Mouse (Mus musculus): Measurements from ENCODE around the gene Xcl1. TPM values are rescaled to one million over a fixed set of nuclear protein-coding genes. Genes with fewer than 3 reads are reported as not detected.

Gene Xcl1
- total and polyA plus RNA-seq, 2 experiments from 2014 or later = not detected

- Histone ChIP-seq H3K4me1 (ENCODE audit: insufficient read depth, low read length) (no peaks in the 10 kb centered on the region), H3K4me2 (ENCODE audit: low read depth, low read length) (no peak overlapping the region), H3K9me3 (ENCODE audit: low read length) (no peaks in the 10 kb centered on the region), H3K27ac (no peak overlapping the region), H3K27me3 (ENCODE audit: insufficient read depth, low read length) (no peaks in the 10 kb centered on the region), H3K9ac (replicated peaks; ENCODE audit: low read length) (no peak overlapping the region), H3K36me3 (ENCODE audit: insufficient read depth, low read length) (no peaks in the 10 kb centered on the region), H3K4me3 (ENCODE audit: low read length) (no peak overlapping the region)
- ATAC-seq (no peak), DNase-seq (ENCODE audit: low spot score) (peak; percentile 8)
- WGBS = 47% methylated on average over 3 of the region's 3 CpGs
- TF ChIP-seq CTCF (IDR thresholded peaks at IDR 0.05; ENCODE audit: low read depth) = no peak
These were observed 8.7 kb downstream of the Xcl1 start for GRCm38 (mm10) chr1:164926534-164927160.

DNA sequence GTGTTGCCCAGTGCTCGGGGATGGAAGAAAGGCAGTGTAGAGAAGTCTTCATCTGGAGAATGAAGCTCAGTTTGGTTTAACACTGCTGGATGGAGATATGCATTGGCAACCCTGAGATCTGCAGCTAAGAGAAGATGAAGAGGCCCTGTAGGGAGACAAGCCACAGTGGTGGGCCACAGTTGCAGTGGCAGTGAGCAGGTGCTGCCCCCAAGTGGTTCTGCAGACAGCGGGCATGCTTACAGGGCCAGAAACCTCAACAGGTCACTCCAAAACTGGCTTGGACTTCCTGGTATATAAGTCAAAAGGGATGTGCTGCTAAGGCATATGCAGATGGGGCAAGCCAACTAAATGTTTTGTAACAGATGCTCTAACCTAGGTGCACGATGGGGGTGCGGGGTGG lies 30.3 kb downstream of the Xcl1 start:
- Histone ChIP-seq H3K4me3 (ENCODE audit: low read length) (no peak overlapping the region), H3K27ac (no peak overlapping the region), H3K4me2 (ENCODE audit: low read depth, low read length) (no peak overlapping the region), H3K4me1 (ENCODE audit: insufficient read depth, low read length) (no peaks in the 10 kb centered on the region), H3K36me3 (ENCODE audit: insufficient read depth, low read length) (no peaks in the 10 kb centered on the region), H3K9ac (replicated peaks; ENCODE audit: low read length) (no peak overlapping the region), H3K27me3 (ENCODE audit: insufficient read depth, low read length) (no peaks in the 10 kb centered on the region), H3K9me3 (ENCODE audit: low read length) (no peaks in the 10 kb centered on the region)
- TF ChIP-seq CTCF (IDR thresholded peaks at IDR 0.05; ENCODE audit: low read depth) = peak; percentile 86
- 60% methylated on average over 4 of the region's 4 CpGs for WGBS
- peak; percentile 63 for ATAC-seq
- peak; percentile 73 for DNase-seq (ENCODE audit: low spot score)

- Histone ChIP-seq H3K9ac (replicated peaks; ENCODE audit: low read length) (no peak overlapping the region), H3K27me3 (ENCODE audit: insufficient read depth, low read length) (no peaks in the 10 kb centered on the region), H3K4me2 (ENCODE audit: low read depth, low read length) (no peak overlapping the region), H3K4me3 (ENCODE audit: low read length) (no peak overlapping the region), H3K36me3 (ENCODE audit: insufficient read depth, low read length) (no peaks in the 10 kb centered on the region), H3K4me1 (ENCODE audit: insufficient read depth, low read length) (peaks cover 4% of the 10 kb centered on the region; the same call in 1 of the 2 replicates), H3K27ac (no peak overlapping the region), H3K9me3 (ENCODE audit: low read length) (no peaks in the 10 kb centered on the region)
- no peak for TF ChIP-seq CTCF (IDR thresholded peaks at IDR 0.05; ENCODE audit: low read depth)
- ATAC-seq (no peak), DNase-seq (ENCODE audit: low spot score) (no peak)
- WGBS = 75% methylated on average over 6 of the region's 6 CpGs
These were observed 34.6 kb downstream of the Xcl1 start for GRCm38 (mm10) chr1:164900696-164901095.

DNA sequence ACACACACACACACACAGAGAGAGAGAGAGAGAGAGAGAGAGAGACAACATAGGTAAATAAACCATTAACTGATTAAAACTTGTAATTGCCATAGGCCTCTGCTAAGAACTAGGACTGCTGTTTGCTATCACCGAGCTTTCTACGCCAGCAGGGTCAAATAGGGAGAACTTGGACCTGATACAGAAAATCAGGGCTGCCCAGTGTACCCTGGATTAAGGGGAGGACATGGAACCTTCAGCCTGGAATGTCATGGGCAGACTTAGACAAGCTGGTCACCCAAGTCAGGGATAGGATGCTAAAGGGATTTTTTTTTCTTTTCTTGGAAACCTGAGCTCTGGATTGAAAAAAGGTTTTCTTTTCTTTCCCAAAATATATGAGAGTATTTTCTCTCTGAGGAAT lies 35.1 kb downstream of the Xcl1 start:
- 0 out of 2 replicates have a peak overlapping the region, but pooled peaks have one; percentile 91 for H3K27ac ChIP-seq
- DNase-seq (ENCODE audit: low spot score) (no peak), ATAC-seq (no peak)
- H3K9me3 ChIP-seq (ENCODE audit: low read length) = no peaks in the 10 kb centered on the region
- H3K4me3 ChIP-seq (ENCODE audit: low read length) = no peak overlapping the region
- no peak overlapping the region for H3K4me2 ChIP-seq (ENCODE audit: low read depth, low read length)
- H3K27me3 ChIP-seq (ENCODE audit: insufficient read depth, low read length) = no peaks in the 10 kb centered on the region
- no peaks in the 10 kb centered on the region for H3K36me3 ChIP-seq (ENCODE audit: insufficient read depth, low read length)
- WGBS = 77% methylated on average over 2 of the region's 2 CpGs
- no peak for TF ChIP-seq CTCF (IDR thresholded peaks at IDR 0.05; ENCODE audit: low read depth)
- peaks cover 4% of the 10 kb centered on the region; the same call in 1 of the 2 replicates for H3K4me1 ChIP-seq (ENCODE audit: insufficient read depth, low read length)
- H3K9ac ChIP-seq (replicated peaks; ENCODE audit: low read length) = no peak overlapping the region

DNA sequence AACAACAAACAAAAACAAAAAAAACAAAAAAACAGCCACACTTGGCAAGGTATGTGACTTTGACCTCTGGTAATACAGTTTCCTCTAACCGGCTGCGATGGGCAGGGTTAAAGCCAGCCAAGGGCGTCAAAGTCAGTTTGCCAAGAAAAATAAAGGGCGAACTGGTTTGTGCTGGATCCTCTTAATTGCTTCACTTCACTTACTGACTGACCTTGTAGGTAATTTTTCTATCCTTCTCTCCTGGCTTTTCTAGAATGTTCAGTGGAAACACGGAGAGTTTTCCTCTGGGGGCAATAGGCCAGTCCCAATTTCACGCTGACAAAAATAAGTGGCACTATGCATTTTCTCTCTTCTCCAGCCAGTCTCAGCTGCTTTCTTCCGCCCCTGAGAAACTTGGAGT lies 35.8 kb downstream of the Xcl1 start:
- no peaks in the 10 kb centered on the region for H3K9me3 ChIP-seq (ENCODE audit: low read length)
- no peak for ATAC-seq
- DNase-seq (ENCODE audit: low spot score) = peak; percentile 28
- no peaks in the 10 kb centered on the region for H3K27me3 ChIP-seq (ENCODE audit: insufficient read depth, low read length)
- no peak for TF ChIP-seq CTCF (IDR thresholded peaks at IDR 0.05; ENCODE audit: low read depth)
- H3K4me3 ChIP-seq (ENCODE audit: low read length) = peak overlapping the region; percentile 42
- WGBS = 17% methylated on average over 7 of the region's 7 CpGs
- peak overlapping the region; percentile 78 for H3K4me2 ChIP-seq (ENCODE audit: low read depth, low read length)
- peak overlapping the region; percentile 91 for H3K27ac ChIP-seq
- H3K9ac ChIP-seq (replicated peaks; ENCODE audit: low read length) = peak overlapping the region; percentile 65
- H3K36me3 ChIP-seq (ENCODE audit: insufficient read depth, low read length) = no peaks in the 10 kb centered on the region
- peaks cover 4% of the 10 kb centered on the region; the same call in 1 of the 2 replicates for H3K4me1 ChIP-seq (ENCODE audit: insufficient read depth, low read length)

- TF ChIP-seq CTCF (IDR thresholded peaks at IDR 0.05; ENCODE audit: low read depth) = peak; percentile 69
- under 1% methylated on average over 22 of the region's 22 CpGs for WGBS
- peak overlapping the region; percentile 65 for H3K9ac ChIP-seq (replicated peaks; ENCODE audit: low read length)
These were observed 36.4 kb downstream of the Xcl1 start for GRCm38 (mm10) chr1:164898846-164899351.

More at GRCm38 (mm10) chr1:164898846-164899351, 36.4 kb downstream of the Xcl1 start:
- peak; percentile 90 for DNase-seq (ENCODE audit: low spot score)
- Histone ChIP-seq H3K4me3 (ENCODE audit: low read length) (peak overlapping the region; percentile 42), H3K27ac (peak overlapping the region; percentile 91), H3K4me2 (ENCODE audit: low read depth, low read length) (peak overlapping the region; percentile 78), H3K27me3 (ENCODE audit: insufficient read depth, low read length) (no peaks in the 10 kb centered on the region), H3K9me3 (ENCODE audit: low read length) (no peaks in the 10 kb centered on the region), H3K4me1 (ENCODE audit: insufficient read depth, low read length) (peaks cover 4% of the 10 kb centered on the region; the same call in 1 of the 2 replicates), H3K36me3 (ENCODE audit: insufficient read depth, low read length) (no peaks in the 10 kb centered on the region)
- ATAC-seq = peak; percentile 96
